Mouse (Mus musculus) layer of hippocampus, adult 11-12 months (tissue): ENCODE measurements around the gene Myo1d.

ENCODE experiments used
- DNase-seq: peaks from one replicate; pipeline ENCODE4 v3.0.0; 2022; ENCODE audit warnings: low spot score

Myo1d gene

DNA sequence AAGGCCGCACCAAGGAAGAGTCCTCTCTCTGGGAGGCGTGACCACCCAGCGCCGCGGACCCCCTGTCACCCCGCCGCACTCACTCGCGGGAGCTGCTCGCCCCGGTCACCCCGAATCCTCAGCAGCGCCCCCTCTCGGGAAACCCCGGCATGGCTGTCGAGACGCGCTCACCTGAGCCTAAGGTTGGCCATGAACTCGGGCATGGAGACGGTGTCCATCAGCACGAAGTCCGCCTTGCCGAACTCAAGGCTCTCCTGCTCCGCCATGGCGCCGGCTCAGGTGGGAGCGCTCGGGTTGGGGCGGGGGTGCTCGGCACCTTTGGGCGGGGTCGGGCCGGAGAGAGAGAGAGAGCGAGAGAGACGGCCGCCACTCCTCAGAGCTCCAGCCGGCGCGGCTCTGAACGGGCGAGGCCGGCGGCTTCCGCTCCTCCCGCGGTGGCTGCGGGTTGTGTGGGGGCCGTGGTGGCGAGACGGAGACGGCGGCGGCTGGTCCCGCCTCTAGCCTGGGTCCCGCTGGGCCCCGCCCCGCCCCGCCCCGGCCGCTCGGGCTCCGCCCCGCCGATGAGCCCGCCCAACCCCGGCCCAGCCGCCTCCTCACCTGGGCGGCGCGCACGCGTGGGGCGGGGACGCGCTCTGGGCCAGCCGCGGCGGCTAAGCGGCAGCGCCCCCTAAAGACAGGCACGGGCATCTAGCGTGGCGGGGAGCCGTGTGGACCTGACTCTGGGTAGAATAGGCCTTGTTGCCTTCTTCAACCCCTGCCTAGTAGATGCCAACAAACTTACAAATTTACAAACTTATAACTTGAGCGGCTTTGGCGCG is at the start of gene Myo1d:
Gene Myo1d, minus strand, starts transcription at position 499 of the 818 bp plus-strand sequence.
- DNase-seq = peak; percentile 84

DNA sequence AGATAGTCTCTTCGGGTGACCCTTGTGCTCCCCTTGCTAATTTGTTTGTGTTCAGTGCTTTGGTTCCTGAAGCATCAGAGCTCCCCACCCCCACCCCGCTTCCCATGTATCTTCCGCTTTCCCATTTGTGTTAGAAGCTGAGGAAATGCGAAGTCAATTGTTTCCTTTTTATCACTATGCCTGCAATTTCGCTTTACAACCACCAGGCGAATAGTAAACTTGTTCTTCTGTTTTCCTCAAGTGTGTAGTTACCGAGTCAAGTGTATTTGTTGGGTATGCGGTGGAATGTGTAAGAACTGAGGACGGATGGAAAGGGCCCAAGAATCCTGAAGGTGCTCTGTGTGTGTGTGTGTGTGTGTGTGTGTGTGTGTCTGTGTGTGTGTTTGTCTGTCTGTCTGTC is 42.0 kb upstream of the Myo1d start:
- no peak for DNase-seq

DNA sequence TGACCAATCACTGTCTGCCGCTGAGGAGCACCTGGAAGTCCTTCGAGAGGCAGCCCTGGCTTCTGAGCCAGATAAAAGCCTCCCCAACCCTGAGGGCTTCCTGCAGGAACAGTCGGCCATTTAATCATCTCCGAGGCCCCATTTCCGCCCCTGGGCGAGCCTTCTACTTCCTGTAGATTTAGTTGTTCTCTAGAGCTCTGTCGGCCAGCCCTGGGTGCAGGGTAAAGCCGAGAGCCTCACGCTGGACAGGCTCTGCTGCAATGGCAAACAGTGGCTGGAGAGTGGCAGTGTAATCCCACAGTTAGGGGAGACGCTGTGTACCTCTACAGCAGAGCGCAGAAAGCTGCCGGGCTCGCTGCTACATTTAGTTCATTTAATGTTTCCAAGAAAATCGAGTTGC is 41.5 kb upstream of the Myo1d start:
- DNase-seq = no peak

DNA sequence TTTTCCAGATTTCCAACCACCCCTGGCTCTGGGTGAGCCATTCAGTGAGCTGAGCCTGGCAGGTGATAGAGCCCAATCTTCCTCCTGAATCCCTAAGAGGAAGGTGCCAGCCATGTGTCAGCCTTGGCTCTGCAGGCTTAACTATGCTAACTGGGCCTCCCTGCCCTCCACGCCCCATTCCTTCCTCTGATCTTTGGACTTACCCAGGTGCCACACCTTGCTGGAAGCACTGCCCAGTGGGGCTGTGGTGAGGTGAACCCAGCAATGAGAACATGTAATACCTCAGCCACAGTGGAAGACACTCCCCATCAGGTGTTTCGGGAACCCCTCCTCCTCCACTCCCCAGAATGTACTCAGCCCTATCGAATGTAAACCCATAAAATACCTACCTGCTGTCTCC is 40.3 kb upstream of the Myo1d start:
- DNase-seq = no peak

DNA sequence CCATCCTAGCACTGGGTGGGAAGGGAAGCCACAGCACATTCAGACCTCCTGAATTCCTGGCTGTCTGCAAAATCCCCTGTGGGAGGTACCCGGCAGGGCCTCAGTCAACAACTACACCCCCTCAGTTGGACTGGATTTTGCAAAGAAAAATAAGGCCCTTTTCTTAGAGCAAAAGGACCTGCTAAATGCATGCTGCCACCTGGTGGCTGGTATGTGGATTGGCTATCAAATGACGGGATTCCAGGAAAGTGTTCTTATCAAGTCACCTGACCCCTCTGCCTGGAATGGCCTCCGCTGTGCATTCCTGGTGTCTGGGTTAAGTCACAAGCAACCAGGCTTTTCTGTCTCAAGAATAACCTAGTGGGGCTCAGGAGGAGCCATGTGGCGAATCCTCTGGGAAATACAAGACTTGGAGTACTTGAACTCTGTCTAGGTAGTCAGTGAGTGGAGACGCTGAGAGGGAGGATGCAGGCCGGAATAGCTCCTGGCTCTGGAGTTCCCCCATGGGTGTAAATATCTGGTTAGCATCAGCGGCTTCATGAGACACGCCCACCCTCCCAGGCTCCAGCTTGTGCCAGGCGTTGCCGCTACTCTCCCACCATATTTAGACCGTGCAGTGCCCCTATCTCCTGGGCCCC is 38.4 kb upstream of the Myo1d start:
- peak; percentile 58 for DNase-seq

DNA sequence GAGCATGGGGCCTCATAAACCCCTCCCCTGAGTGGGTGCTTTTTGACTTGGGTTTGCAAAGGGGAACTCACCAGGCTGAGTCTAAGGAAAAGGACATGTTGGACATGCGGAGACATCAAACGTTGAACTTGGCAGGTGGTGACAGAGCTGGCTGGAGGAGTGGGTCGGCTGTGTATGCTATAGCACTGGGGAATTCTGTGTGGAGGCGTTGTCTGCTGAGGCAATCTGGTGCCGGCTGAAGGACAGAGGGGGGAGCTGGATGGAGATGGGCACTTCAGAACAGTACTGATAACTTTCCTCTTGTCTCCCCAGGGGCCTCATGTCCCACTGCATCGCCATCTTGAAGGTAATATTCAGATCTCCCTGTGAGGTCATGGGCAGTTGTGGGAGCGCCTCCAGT is 35.5 kb upstream of the Myo1d start:
- no peak for DNase-seq

DNA sequence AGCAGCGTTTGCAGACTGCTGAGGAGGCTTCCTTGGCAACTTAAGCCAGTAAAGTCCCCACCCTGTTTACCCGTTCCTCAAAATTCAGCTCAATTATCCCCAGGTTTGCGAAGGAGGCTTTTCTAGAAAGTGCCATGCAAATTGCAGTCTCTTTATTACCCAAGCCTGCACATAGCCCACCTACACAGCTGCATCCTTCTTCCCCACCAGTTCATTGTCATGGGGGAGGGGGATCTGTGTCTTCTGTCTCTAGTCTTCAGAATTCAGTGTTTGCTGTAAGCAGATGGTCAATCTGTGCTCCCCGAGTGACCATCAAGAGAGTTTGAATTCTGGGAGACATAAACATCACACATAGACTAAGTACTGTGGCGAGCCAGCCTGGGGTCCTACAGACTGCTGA is 31.3 kb upstream of the Myo1d start:
- no peak for DNase-seq

DNA sequence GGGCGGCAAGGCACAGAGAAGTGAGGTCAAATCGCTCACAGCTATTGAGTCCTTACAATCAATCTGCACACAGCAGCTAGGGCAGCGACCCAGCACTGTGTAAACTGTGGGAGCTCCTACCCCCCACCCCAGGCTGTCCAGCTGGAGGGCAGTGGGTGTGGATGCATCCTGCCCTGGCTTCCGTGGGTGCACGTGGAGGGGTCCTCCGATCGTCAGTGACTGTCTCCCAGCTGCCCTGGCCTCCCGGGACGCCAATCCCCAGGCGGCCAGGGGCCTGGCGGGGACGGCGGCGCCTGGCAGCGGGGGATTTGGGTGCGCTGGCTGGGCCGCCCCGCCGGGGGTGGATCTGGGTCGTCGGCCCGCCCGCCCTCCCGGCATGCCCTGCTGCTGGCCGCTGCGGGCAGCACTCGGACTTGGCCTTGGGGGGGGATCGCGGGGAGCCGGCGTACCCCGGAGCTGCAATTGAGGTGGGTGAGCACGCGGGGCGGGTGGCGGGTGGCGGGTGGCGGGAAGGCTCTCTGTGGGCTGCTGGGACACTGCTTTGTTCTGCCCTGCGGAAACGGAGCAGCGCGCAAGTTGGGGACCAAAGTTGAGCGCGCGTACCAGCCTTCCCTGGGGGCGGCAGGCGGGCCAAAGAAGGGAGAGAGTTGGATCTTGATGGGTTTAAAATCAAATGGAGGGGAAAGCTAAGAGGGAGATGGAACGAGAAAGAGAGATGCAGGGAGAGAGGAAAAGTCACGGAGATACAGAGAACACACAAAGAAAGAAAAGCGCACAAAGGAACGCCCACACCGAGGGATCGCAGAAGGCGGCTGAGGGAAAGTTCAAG is 30.4 kb upstream of the Myo1d start, which contains the start of gene Tmem98:
Gene Tmem98, plus strand, starts transcription at position 183 of the 829 bp plus-strand sequence.
- DNase-seq = peak; percentile 56

DNA sequence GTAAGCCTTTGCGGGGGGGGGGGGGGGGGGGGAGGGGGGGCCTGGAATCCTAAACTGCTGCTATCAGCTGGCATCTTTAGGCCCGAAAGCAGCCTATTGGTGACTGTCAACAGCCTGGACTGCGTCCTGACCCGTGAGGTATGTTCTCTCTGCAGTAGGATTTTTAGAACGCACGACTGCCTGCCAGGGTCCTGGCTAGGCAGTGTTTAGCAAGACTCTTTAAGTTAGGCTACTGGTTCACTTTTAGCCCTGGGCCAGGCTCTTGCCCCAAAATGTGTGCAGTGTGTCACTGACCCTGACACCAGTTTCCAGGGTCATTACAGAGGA is 29.8 kb upstream of the Myo1d start:
- DNase-seq = no peak

- no peak for DNase-seq
Measured at GRCm38 (mm10) chr11:80808551-80809070, 28.8 kb upstream of the Myo1d start.

- no peak for DNase-seq
Measured at GRCm38 (mm10) chr11:80802706-80803105, 22.9 kb upstream of the Myo1d start.

DNA sequence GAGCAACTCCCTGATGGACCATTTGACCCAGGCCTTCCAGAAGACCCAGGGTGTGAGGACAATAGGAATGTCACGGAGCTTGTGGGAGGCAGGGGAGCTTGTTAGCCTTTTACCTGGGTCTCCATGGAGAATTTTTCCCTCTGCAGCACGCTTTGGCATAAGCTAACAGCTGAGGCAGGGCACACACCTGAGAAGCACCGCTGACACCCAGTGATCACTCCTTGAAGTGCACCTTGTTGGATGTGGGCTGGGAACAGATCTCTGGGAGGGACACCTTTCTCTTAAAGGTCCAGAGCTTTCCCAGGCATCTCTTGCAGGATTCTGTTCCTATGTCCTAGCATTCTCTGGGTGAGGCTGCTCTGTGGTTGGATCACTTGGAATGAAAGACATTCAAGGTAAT is 20.2 kb upstream of the Myo1d start:
- no peak for DNase-seq

DNA sequence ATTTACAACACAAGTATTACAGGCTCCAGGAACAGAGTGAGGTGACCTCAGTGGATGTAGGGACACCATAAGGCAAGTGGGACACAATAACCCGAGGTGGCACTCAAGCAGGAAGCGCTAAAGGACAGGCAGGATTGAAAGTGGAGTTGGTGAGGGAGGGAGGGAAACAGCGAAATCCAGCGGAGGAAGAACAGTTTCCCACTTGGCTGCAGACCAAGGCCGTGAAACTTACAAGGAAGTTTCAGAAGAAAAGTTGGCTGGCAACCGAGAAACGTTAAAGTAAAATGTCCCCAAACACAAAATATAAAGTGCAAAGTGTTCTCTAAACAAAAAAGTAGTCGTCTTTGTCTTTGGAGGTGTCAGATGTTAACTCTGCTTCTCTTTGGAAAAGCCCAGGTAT is 15.6 kb upstream of the Myo1d start:
- DNase-seq = no peak

- DNase-seq = no peak
Measured at GRCm38 (mm10) chr11:80794290-80794689, 14.5 kb upstream of the Myo1d start.

DNA sequence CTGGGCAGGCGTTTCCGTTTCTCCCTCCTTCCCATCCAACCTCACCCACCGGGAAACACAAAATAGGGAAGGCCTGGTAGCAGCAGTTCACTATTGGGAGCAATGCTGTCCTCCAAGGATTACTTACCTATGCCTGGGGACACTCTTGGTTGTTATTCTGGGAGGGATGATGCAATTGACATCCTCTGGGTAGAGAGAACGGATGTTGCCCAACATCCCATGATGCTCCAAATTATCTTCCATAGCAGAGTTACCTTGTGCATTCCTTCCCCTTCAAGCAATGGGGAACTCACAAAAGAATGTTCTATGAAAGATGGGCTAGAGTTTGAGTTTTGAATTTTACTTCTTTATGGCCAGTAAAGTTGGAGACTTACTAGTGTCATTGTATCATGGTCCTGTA is 13.6 kb upstream of the Myo1d start:
- DNase-seq = no peak

DNA sequence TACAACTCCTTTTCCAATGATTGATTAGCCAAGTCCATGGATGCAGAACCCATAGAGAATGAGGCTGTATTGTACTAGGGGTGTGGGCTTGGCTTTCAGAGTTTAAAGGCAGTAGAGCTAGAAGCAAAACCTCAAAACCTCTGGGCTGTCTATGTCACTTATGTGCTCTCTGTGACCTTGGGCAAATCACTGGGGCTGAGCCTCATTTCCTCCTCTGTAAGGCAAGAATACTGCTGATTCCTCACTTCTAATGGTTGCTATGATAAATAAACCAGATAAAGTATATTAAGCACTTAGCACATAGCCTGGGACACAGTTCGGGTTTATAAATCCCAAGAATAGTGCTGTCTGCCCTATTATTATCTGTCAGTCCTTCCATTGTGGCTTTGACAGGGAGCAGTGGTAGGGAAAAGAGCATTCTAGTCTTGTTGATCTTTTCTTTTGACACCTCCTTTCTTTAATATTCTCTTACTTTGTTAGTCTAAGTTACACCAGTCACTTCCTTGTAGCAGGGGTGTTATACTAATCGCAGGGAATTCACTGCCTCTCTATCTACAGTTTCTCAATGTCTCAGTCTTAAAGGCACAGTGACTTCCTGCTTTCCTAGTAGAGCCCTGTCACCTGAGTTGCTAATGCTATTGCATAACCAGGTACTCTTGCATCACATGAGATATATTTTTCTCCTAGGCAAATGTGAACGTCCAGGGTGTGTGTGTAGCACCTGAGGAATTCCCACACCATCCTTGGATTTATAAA is 12.0 kb upstream of the Myo1d start:
- no peak for DNase-seq

GRCm38 (mm10) chr11:80790413-80790812 is 10.6 kb upstream of the Myo1d start:
- DNase-seq = no peak

DNA sequence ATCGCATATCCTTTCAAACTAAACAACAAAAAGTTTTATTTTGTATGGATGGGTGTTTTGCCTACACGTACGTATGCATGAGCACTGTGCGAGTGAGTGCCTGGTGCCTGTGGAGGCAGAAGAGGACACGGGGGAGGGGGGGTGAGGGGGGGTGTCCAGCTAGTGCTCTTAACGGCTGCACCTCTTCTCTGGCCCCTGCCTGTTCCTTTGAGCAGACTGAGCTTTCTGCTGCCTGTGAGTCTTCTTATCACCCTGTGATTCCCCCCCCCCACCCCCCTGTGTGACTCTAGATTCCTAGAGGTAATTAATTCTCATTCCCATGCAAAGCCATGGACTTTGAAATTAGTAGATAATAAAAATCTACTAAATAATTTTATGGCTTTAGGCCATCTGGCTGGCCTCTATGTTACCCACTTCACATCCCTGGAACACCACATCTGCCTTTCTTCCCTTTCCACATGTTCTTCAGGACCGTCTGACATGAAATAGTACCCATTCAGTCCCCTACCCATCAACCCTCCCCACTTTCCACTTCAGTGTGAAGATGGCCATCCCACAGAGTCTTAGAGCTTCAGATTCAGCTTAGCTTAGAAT is 9.9 kb upstream of the Myo1d start:
- DNase-seq = no peak

DNA sequence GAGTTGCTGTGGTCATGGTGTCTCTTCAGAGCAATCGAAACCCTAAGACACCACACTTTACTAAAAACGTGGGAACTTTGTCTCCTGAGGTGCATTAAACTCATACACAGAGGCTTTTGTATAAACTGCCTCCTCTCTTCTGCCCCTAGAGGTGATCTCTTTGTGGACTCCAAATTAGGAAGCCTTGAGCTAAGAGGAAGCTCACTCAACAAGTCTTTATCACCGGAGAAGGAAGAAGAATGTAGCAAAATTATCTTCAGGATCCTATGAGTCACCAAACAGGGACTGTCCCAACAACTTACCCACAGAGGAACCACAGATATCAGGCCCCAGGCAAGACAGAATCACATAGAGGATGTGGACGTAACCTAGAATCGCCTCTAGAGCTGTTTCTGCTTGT is 5.8 kb upstream of the Myo1d start:
- no peak for DNase-seq

GRCm38 (mm10) chr11:80784294-80784743 is 4.5 kb upstream of the Myo1d start:
- DNase-seq = no peak

GRCm38 (mm10) chr11:80783460-80783859 is 3.6 kb upstream of the Myo1d start:
- no peak for DNase-seq
